Mouse (Mus musculus) hindbrain, embryonic 16.5 days (tissue): ENCODE results near the gene Gm20441. TPM values are rescaled to one million over a fixed set of nuclear protein-coding genes. Genes with fewer than 3 reads are reported as not detected.
"Not testable (repeated sequence)": the region's sequence is repeated elsewhere in the genome, so short reads cannot be mapped to it uniquely, and the experiment has no call there.

Experiments used
- ATAC-seq: fragments of 200-750 bp; cut with Nextera tagmentation; 2 replicates; pipeline ENCODE4 v1.8.0; 2017; ENCODE audit warnings: moderate TSS enrichment, moderate library complexity
- H3K27ac ChIP-seq: fragments of 300-500 bp; sonication (generic); 2 replicates; pipeline ENCODE4 v1.5.1; 2014; ENCODE audit warnings: low read depth, mild to moderate bottlenecking, control low read depth, low read length, moderate library complexity
- H3K27me3 ChIP-seq: fragments of 300-500 bp; sonication (generic); replicated peaks from 2 replicates; pipeline ENCODE4 v1.6.1; 2014; ENCODE audit warnings: low read length; ENCODE audit not compliant: control insufficient read depth, insufficient read depth
- H3K36me3 ChIP-seq: fragments of 300-500 bp; sonication (generic); 2 replicates; pipeline ENCODE4 v1.6.1; 2014; ENCODE audit warnings: mild to moderate bottlenecking, low read length, moderate library complexity, mixed read lengths; ENCODE audit not compliant: control insufficient read depth, insufficient read depth
- H3K4me1 ChIP-seq: fragments of 300-500 bp; sonication (generic); 2 replicates; pipeline ENCODE4 v1.6.1; 2014; ENCODE audit warnings: low read depth, low read length; ENCODE audit not compliant: control insufficient read depth, insufficient read depth
- H3K4me2 ChIP-seq: fragments of 300-500 bp; sonication (generic); 2 replicates; pipeline ENCODE4 v1.6.1; 2014; ENCODE audit warnings: mild to moderate bottlenecking, low read length, control low read depth, moderate library complexity
- H3K4me3 ChIP-seq: fragments of 300-500 bp; sonication (generic); 2 replicates; pipeline ENCODE4 v1.5.1; 2014; ENCODE audit warnings: mild to moderate bottlenecking, low read length, control low read depth, moderate library complexity
- H3K9ac ChIP-seq: fragments of 300-500 bp; sonication (generic); 2 replicates; pipeline ENCODE4 v1.6.1; 2014; ENCODE audit warnings: low read depth, mild to moderate bottlenecking, control low read depth, low read length, moderate library complexity
- H3K9me3 ChIP-seq: fragments of 300-500 bp; sonication (generic); 2 replicates; pipeline ENCODE4 v1.6.1; 2014; ENCODE audit warnings: mild to moderate bottlenecking, low read length, moderate library complexity; ENCODE audit not compliant: control insufficient read depth
- WGBS: fragments of 180-500 bp; shearing (Covaris S2); extraction: QIAGEN DNeasy Blood & Tissue Kit; methylation state at CpG from one replicate; pipeline ENCODE4 v1.1.7; 2014; 5-methylcytosine and 5-hydroxymethylcytosine counted together
- polyA plus RNA-seq: library from polyadenylated mRNA; unstranded; fragments of >200 nt; fragmentation: Nextera tagmentation; extraction: Ambion mirVana; gene quantifications from 2 replicates; pipeline ENCODE4 v1.2.1, GENCODE M21; 2015

Gene Gm20441
- polyA plus RNA-seq, 1 experiment from 2014 or later: 0.50 TPM

- peaks cover 7% of the 10 kb centered on the region for H3K4me1 ChIP-seq
- under 1% methylated on average over 46 of the region's 47 CpGs for WGBS
- H3K36me3 ChIP-seq: no peaks in the 10 kb centered on the region
- H3K4me3 ChIP-seq: peak within 1 kb of the TSS; percentile 70
- no peaks in the 10 kb centered on the region for H3K27me3 ChIP-seq
- ATAC-seq: peak; percentile 98
- H3K9ac ChIP-seq: peak within 1 kb of the TSS; percentile 76
- H3K27ac ChIP-seq: peak within 1 kb of the TSS; percentile 58; the same call in 1 of the 2 replicates
- H3K4me2 ChIP-seq: peak within 1 kb of the TSS; percentile 98
- no peaks in the 10 kb centered on the region for H3K9me3 ChIP-seq
Measured at GRCm38 (mm10) chr10:75772795-75773664, 7.7 kb downstream of the Gm20441 start, which contains the start of gene Ddt. Ddt (minus strand) TSS chr10:75773414.

- H3K4me2 ChIP-seq, H3K4me3 ChIP-seq, H3K27me3 ChIP-seq, H3K27ac ChIP-seq, H3K9me3 ChIP-seq, H3K9ac ChIP-seq, H3K36me3 ChIP-seq, ATAC-seq: not testable (repeated sequence)
- peaks cover 15% of the 10 kb centered on the region for H3K4me1 ChIP-seq
- 37% methylated on average over 5 of the region's 5 CpGs for WGBS
Measured at GRCm38 (mm10) chr10:75767756-75768155, 13.0 kb downstream of the Gm20441 start.

GRCm38 (mm10) chr10:75766856-75767255 lies 13.9 kb downstream of the Gm20441 start:
- H3K4me1 ChIP-seq: peaks cover 12% of the 10 kb centered on the region
- H3K4me2 ChIP-seq: no peak overlapping the region
- H3K4me3 ChIP-seq: no peak overlapping the region
- H3K27ac ChIP-seq: no peak overlapping the region
- ATAC-seq: no peak
- no peaks in the 10 kb centered on the region for H3K36me3 ChIP-seq
- WGBS: 87% methylated on average over 6 of the region's 6 CpGs
- H3K9me3 ChIP-seq: no peaks in the 10 kb centered on the region
- no peak overlapping the region for H3K9ac ChIP-seq
- H3K27me3 ChIP-seq: no peaks in the 10 kb centered on the region

- ATAC-seq: peak; percentile 10; the same call in 1 of the 2 replicates
Measured at GRCm38 (mm10) chr10:75764519-75765473, 16.0 kb downstream of the Gm20441 start.

GRCm38 (mm10) chr10:75763682-75764518 lies 16.9 kb downstream of the Gm20441 start, which contains the start of gene Cabin1:
Cabin1 (minus strand) TSS chr10:75764341.
- no peaks in the 10 kb centered on the region for H3K27me3 ChIP-seq
- H3K4me3 ChIP-seq: peak within 1 kb of the TSS; percentile 98
- peak within 1 kb of the TSS; percentile 85 for H3K9ac ChIP-seq
- H3K4me2 ChIP-seq: peak within 1 kb of the TSS; percentile 86
- peaks cover 12% of the 10 kb centered on the region for H3K4me1 ChIP-seq
- H3K9me3 ChIP-seq: no peaks in the 10 kb centered on the region
- no peaks in the 10 kb centered on the region; the same call in 1 of the 2 replicates for H3K36me3 ChIP-seq
- peak within 1 kb of the TSS; percentile 84 for H3K27ac ChIP-seq
- peak; percentile 99 for ATAC-seq
- WGBS: under 1% methylated on average over 51 of the region's 61 CpGs

More at GRCm38 (mm10) chr10:75764519-75765473, 16.0 kb downstream of the Gm20441 start:
- Histone ChIP-seq H3K9ac (peak overlapping the region; percentile 63), H3K4me2 (peak overlapping the region; percentile 66), H3K4me3 (peak overlapping the region; percentile 98), H3K4me1 (peaks cover 12% of the 10 kb centered on the region), H3K27me3 (no peaks in the 10 kb centered on the region), H3K36me3 (no peaks in the 10 kb centered on the region; the same call in 1 of the 2 replicates), H3K9me3 (no peaks in the 10 kb centered on the region), H3K27ac (peak overlapping the region; percentile 72)
- WGBS: 3% methylated on average over 27 of the region's 27 CpGs

GRCm38 (mm10) chr10:75762413-75762812 lies 18.3 kb downstream of the Gm20441 start:
- no peaks in the 10 kb centered on the region; the same call in 1 of the 2 replicates for H3K36me3 ChIP-seq
- H3K4me2 ChIP-seq: peak overlapping the region; percentile 1; the same call in 1 of the 2 replicates
- no peak for ATAC-seq
- 95% methylated on average over 3 of the region's 3 CpGs for WGBS
- H3K4me3 ChIP-seq: no peak overlapping the region
- no peak overlapping the region for H3K9ac ChIP-seq
- H3K9me3 ChIP-seq: no peaks in the 10 kb centered on the region
- no peaks in the 10 kb centered on the region for H3K27me3 ChIP-seq
- peaks cover 12% of the 10 kb centered on the region for H3K4me1 ChIP-seq
- no peak overlapping the region for H3K27ac ChIP-seq

GRCm38 (mm10) chr10:75760311-75760710 lies 20.4 kb downstream of the Gm20441 start:
- no peak overlapping the region for H3K27ac ChIP-seq
- H3K27me3 ChIP-seq: no peaks in the 10 kb centered on the region
- H3K36me3 ChIP-seq: peaks cover 5% of the 10 kb centered on the region
- no peak for ATAC-seq
- H3K4me2 ChIP-seq: no peak overlapping the region
- H3K4me3 ChIP-seq: no peak overlapping the region
- peaks cover 12% of the 10 kb centered on the region for H3K4me1 ChIP-seq
- no peak overlapping the region for H3K9ac ChIP-seq
- 99% methylated on average over 3 of the region's 3 CpGs for WGBS
- H3K9me3 ChIP-seq: no peaks in the 10 kb centered on the region

- no peak overlapping the region for H3K27ac ChIP-seq
- ATAC-seq: no peak
- H3K4me1 ChIP-seq: no peaks in the 10 kb centered on the region; the same call in 1 of the 2 replicates
- no peaks in the 10 kb centered on the region for H3K9me3 ChIP-seq
- no peak overlapping the region for H3K4me3 ChIP-seq
- no peaks in the 10 kb centered on the region for H3K27me3 ChIP-seq
- H3K4me2 ChIP-seq: no peak overlapping the region
- peaks cover 24% of the 10 kb centered on the region for H3K36me3 ChIP-seq
- 94% methylated on average over 11 of the region's 11 CpGs for WGBS
- H3K9ac ChIP-seq: no peak overlapping the region
Measured at GRCm38 (mm10) chr10:75756719-75757118, 24.0 kb downstream of the Gm20441 start.
